Mouse (Mus musculus) intestine, embryonic 16.5 days (tissue): ENCODE measurements around the gene Proca1. TPM values are rescaled to one million over a fixed set of nuclear protein-coding genes. Genes with fewer than 3 reads are reported as not detected.

ENCODE experiments used
- ATAC-seq: fragments of 200-750 bp; cut with Nextera tagmentation; 2 replicates; pipeline ENCODE4 v1.8.0; 2017; ENCODE audit warnings: moderate TSS enrichment, moderate library complexity
- H3K27ac ChIP-seq: fragments of 300-500 bp; sonication (generic); 2 replicates; pipeline ENCODE4 v1.5.1; 2014; ENCODE audit warnings: mild to moderate bottlenecking, low read length
- H3K27me3 ChIP-seq: fragments of 300-500 bp; sonication (generic); replicated peaks from 2 replicates; pipeline ENCODE4 v1.6.1; 2014; ENCODE audit warnings: low read length, control low read depth, mixed read lengths; ENCODE audit not compliant: control insufficient read depth, insufficient read depth
- H3K36me3 ChIP-seq: fragments of 300-500 bp; sonication (generic); 2 replicates; pipeline ENCODE4 v1.6.1; 2014; ENCODE audit warnings: low read length, control low read depth; ENCODE audit not compliant: control insufficient read depth, insufficient read depth
- H3K4me1 ChIP-seq: fragments of 300-500 bp; sonication (generic); 2 replicates; pipeline ENCODE4 v1.6.1; 2014; ENCODE audit warnings: low read length, control low read depth, mixed read lengths; ENCODE audit not compliant: control insufficient read depth, insufficient read depth
- H3K4me2 ChIP-seq: fragments of 300-500 bp; sonication (generic); 2 replicates; pipeline ENCODE4 v1.6.1; 2014; ENCODE audit warnings: low read depth, low read length, control low read depth
- H3K4me3 ChIP-seq: fragments of 300-500 bp; sonication (generic); 2 replicates; pipeline ENCODE4 v1.5.1; 2014; ENCODE audit warnings: mild to moderate bottlenecking, low read length
- H3K9ac ChIP-seq: fragments of 300-500 bp; sonication (generic); 2 replicates; pipeline ENCODE4 v1.6.1; 2014; ENCODE audit warnings: low read depth, low read length
- H3K9me3 ChIP-seq: fragments of 300-500 bp; sonication (generic); 2 replicates; pipeline ENCODE4 v1.6.1; 2016; ENCODE audit warnings: low read length, control low read depth; ENCODE audit not compliant: control insufficient read depth
- WGBS: fragments of 180-500 bp; shearing (Covaris S2); extraction: QIAGEN DNeasy Blood & Tissue Kit; methylation state at CpG from one replicate; pipeline ENCODE4 v1.1.7; 2014; 5-methylcytosine and 5-hydroxymethylcytosine counted together
- polyA plus RNA-seq: library from polyadenylated mRNA; unstranded; fragments of >200 nt; fragmentation: Nextera tagmentation; extraction: Ambion mirVana; gene quantifications from 2 replicates; pipeline ENCODE4 v1.2.1, GENCODE M21; 2015

Proca1 gene
- polyA plus RNA-seq, 1 experiment from 2014 or later: 1.8 TPM

GRCm38 (mm10) chr11:78177903-78178858, 15.0 kb upstream of the Proca1 start:
- peak overlapping the region; percentile 99 for H3K27ac ChIP-seq
- H3K4me2 ChIP-seq: peak overlapping the region; percentile 94
- no peaks in the 10 kb centered on the region for H3K27me3 ChIP-seq
- peaks cover 50% of the 10 kb centered on the region for H3K4me1 ChIP-seq
- peak overlapping the region; percentile 89 for H3K9ac ChIP-seq
- ATAC-seq: peak; percentile 86
- peak overlapping the region; percentile 73 for H3K4me3 ChIP-seq
- no peaks in the 10 kb centered on the region for H3K9me3 ChIP-seq
- WGBS: under 1% methylated on average over 68 of the region's 84 CpGs
- H3K36me3 ChIP-seq: peaks cover 3% of the 10 kb centered on the region

- H3K4me2 ChIP-seq: peak overlapping the region; percentile 94
- peaks cover 3% of the 10 kb centered on the region for H3K36me3 ChIP-seq
- no peaks in the 10 kb centered on the region for H3K9me3 ChIP-seq
- no peaks in the 10 kb centered on the region for H3K27me3 ChIP-seq
- ATAC-seq: peak; percentile 8
- WGBS: under 1% methylated on average over 29 of the region's 29 CpGs
- H3K4me1 ChIP-seq: peaks cover 50% of the 10 kb centered on the region
- H3K27ac ChIP-seq: peak overlapping the region; percentile 99
- H3K9ac ChIP-seq: peak overlapping the region; percentile 89
- H3K4me3 ChIP-seq: peak overlapping the region; percentile 73
Observed at GRCm38 (mm10) chr11:78178859-78179437, 14.2 kb upstream of the Proca1 start.

- no peaks in the 10 kb centered on the region for H3K27me3 ChIP-seq
- no peaks in the 10 kb centered on the region for H3K9me3 ChIP-seq
- H3K4me3 ChIP-seq: peak overlapping the region; percentile 73
- 20% methylated on average over 8 of the region's 8 CpGs for WGBS
- H3K4me2 ChIP-seq: peak overlapping the region; percentile 94
- peaks cover 50% of the 10 kb centered on the region for H3K4me1 ChIP-seq
- H3K36me3 ChIP-seq: peaks cover 3% of the 10 kb centered on the region
- H3K27ac ChIP-seq: peak overlapping the region; percentile 99
- ATAC-seq: no peak
- peak overlapping the region; percentile 89 for H3K9ac ChIP-seq
Observed at GRCm38 (mm10) chr11:78179438-78179999, 13.7 kb upstream of the Proca1 start.

GRCm38 (mm10) chr11:78180081-78180761, 13.0 kb upstream of the Proca1 start:
- peaks cover 3% of the 10 kb centered on the region for H3K36me3 ChIP-seq
- H3K4me3 ChIP-seq: peak overlapping the region; percentile 73
- no peaks in the 10 kb centered on the region for H3K9me3 ChIP-seq
- 59% methylated on average over 6 of the region's 6 CpGs for WGBS
- H3K27me3 ChIP-seq: no peaks in the 10 kb centered on the region
- peak overlapping the region; percentile 43; the same call in 1 of the 2 replicates for H3K9ac ChIP-seq
- H3K27ac ChIP-seq: peak overlapping the region; percentile 99
- H3K4me1 ChIP-seq: peaks cover 46% of the 10 kb centered on the region
- no peak for ATAC-seq
- H3K4me2 ChIP-seq: peak overlapping the region; percentile 94

GRCm38 (mm10) chr11:78181830-78182357, 11.3 kb upstream of the Proca1 start:
- ATAC-seq: no peak

GRCm38 (mm10) chr11:78182450-78182849, 10.7 kb upstream of the Proca1 start:
- 2% methylated on average over 7 of the region's 7 CpGs for WGBS

More at GRCm38 (mm10) chr11:78181830-78182357, 11.3 kb upstream of the Proca1 start:
- Histone ChIP-seq H3K4me1 (peaks cover 41% of the 10 kb centered on the region), H3K27me3 (no peaks in the 10 kb centered on the region), H3K36me3 (peaks cover 3% of the 10 kb centered on the region), H3K4me2 (peak overlapping the region; percentile 68), H3K4me3 (peak overlapping the region; percentile 94), H3K27ac (0 out of 2 replicates have a peak overlapping the region, but pooled peaks have one; percentile 13), H3K9me3 (no peaks in the 10 kb centered on the region), H3K9ac (peak overlapping the region; percentile 97)
- WGBS: 35% methylated on average over 2 of the region's 2 CpGs

GRCm38 (mm10) chr11:78182961-78183844, 10.0 kb upstream of the Proca1 start, which contains the start of gene Rpl23a:
Gene Rpl23a, minus strand, starts transcription at chr11:78183584.
- peak; percentile 81 for ATAC-seq
- under 1% methylated on average over 38 of the region's 38 CpGs for WGBS

More at GRCm38 (mm10) chr11:78182450-78182849, 10.7 kb upstream of the Proca1 start:
- no peaks in the 10 kb centered on the region for H3K9me3 ChIP-seq
- H3K4me3 ChIP-seq: peak overlapping the region; percentile 94
- H3K36me3 ChIP-seq: peaks cover 3% of the 10 kb centered on the region
- peak overlapping the region; percentile 68 for H3K4me2 ChIP-seq
- H3K9ac ChIP-seq: peak overlapping the region; percentile 97
- H3K27ac ChIP-seq: peak overlapping the region; percentile 94
- ATAC-seq: no peak
- H3K4me1 ChIP-seq: peaks cover 36% of the 10 kb centered on the region
- H3K27me3 ChIP-seq: no peaks in the 10 kb centered on the region

GRCm38 (mm10) chr11:78183884-78184514, 9.2 kb upstream of the Proca1 start:
- H3K36me3 ChIP-seq: peaks cover 3% of the 10 kb centered on the region
- peaks cover 32% of the 10 kb centered on the region for H3K4me1 ChIP-seq
- ATAC-seq: no peak
- H3K9me3 ChIP-seq: no peaks in the 10 kb centered on the region
- H3K27me3 ChIP-seq: no peaks in the 10 kb centered on the region
- no peak overlapping the region for H3K27ac ChIP-seq
- peak overlapping the region; percentile 94 for H3K4me3 ChIP-seq
- no peak overlapping the region for H3K9ac ChIP-seq
- WGBS: 52% methylated on average over 10 of the region's 10 CpGs
- H3K4me2 ChIP-seq: peak overlapping the region; percentile 35

More at GRCm38 (mm10) chr11:78182961-78183844, 10.0 kb upstream of the Proca1 start, which contains the start of gene Rpl23a:
- Histone ChIP-seq H3K4me2 (peak within 1 kb of the TSS; percentile 68), H3K9ac (peak within 1 kb of the TSS; percentile 97), H3K9me3 (no peaks in the 10 kb centered on the region), H3K36me3 (peaks cover 3% of the 10 kb centered on the region), H3K27me3 (no peaks in the 10 kb centered on the region), H3K4me3 (peak within 1 kb of the TSS; percentile 94), H3K27ac (peak within 1 kb of the TSS; percentile 94), H3K4me1 (peaks cover 33% of the 10 kb centered on the region)
